Mouse (Mus musculus): Measurements from ENCODE around the gene Rapgef2.

DNA sequence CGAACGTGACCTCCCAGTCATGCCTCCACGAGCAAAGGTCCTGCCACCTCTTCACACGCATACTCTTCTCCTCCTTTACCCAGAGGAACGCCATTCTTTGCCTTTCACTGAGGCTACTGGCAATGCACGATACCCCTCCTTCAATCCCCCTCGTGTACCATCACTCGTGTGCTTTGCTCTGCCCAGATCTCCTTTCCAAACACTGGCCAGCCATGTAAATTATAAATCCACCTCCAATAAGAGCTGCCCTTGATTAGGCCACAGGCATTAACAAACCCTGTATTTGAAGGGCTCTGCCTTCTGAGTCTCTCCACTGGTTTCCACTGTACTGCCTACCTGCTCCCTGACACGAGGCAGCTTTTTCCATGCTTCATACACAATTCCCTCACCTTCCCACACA, 94.3 kb downstream of the Rapgef2 start:
- TF ChIP-seq GATA1 (IDR thresholded peaks at IDR 0.05; ENCODE audit: low read length) (no peak), TAL1 (IDR thresholded peaks at IDR 0.05; ENCODE audit: low read length) (no peak)
